Mouse (Mus musculus): ENCODE data around the gene Rnf146. TPM values are rescaled to one million over a fixed set of nuclear protein-coding genes. Genes with fewer than 3 reads are reported as not detected.

Rnf146 gene
- polyA plus RNA-seq, 1 experiment = 21.6 TPM

DNA sequence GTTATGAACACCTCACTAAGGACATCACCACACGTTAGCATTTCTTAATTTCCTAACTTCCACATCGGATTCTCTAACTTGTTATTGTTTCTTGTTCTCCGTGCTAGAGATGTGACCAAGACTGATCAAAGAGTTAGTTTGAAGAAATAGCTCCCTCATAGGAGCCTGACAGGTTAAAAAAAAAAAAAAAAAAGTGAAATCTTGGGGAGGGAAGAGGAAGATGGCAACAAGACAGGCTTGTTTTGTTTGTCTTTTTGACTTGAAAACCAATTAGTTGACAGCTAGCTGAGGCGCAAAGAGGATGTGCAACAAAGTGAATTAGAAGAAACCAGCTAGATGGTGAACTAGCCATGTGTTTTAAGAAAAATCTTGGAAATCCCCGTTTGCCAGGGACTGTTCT lies 48.3 kb downstream of the Rnf146 start:
- no peak overlapping the region for H3K27ac ChIP-seq (replicated peaks; ENCODE audit: low read depth, low read length)
- H3K4me1 ChIP-seq (ENCODE audit: control insufficient read depth, insufficient read depth, insufficient read length, low read length) = no peaks in the 10 kb centered on the region
- peak overlapping the region; percentile 69 for H3K4me3 ChIP-seq (ENCODE audit: insufficient read depth, low read depth, low read length)

DNA sequence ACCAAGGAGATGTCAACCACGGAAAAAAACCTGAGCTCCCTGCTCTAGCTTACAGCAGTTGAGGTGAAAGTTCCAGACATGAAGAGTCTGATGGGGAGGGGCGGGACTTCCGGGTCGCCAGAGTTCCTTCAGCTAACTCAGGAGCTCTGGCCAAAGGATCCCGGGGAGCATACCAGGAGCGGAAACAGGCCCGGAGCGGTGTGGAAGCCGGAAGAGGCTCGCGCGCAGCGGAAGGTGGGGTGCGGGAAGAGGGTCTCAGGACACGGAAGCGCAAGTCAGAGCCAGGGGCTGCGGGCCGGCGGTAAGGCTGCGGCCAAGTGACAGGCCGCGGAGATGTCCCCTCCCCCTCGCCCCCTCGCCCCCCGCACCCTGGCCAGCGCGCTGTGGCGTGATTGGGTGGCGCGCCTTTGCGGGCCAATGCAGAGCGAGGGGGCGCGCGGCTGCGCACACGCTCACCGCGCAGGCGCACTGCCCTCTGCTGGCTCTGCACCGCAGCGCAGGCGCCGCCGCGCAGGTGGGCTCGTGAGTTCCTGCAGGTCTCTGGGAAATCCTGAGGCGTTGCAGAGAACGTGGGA lies 49.1 kb downstream of the Rnf146 start, which contains the start of gene Echdc1:
Echdc1 (plus strand) TSS at position 103 of the 575 bp plus-strand sequence.
- Histone ChIP-seq H3K27ac (replicated peaks; ENCODE audit: low read depth, low read length) (peak within 1 kb of the TSS; percentile 95), H3K4me3 (ENCODE audit: insufficient read depth, low read depth, low read length) (peak within 1 kb of the TSS; percentile 79), H3K4me1 (ENCODE audit: control insufficient read depth, insufficient read depth, insufficient read length, low read length) (no peaks in the 10 kb centered on the region)

DNA sequence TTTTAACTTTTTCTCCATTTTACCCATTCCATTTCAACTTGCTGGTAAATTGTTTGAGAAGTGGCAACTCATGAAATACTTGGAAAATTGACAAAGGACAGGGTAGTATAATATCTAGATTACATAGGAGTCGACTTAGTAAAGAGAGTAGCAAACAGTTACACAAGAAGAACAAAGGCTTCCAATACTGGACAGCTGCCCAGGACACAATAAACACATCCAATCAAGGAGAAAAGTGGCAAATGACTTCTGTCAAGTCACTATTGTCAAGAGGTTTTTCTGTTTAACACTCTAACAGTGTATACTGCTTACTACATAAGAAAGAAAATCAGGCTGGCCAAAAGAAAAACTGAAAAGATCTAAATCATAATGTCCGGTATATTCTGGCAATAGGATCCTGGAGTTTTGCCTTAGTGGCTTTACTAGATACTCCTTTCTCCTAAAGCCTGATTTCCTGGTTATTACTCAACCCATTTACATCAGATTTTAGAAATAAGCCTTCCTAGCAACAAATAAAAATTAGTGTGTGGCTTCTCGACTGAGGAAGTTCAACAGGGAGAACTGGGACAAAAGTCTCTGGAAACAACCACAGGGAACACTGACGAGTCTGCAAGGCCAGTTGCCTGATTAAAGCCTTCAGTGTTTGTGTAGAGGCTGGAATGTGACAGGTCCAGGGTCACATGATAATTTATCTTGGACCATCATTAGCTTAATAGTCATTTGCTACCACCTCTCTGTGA lies 50.6 kb downstream of the Rnf146 start:
- no peak overlapping the region for H3K4me3 ChIP-seq (ENCODE audit: insufficient read depth, low read depth, low read length)
- peak overlapping the region; percentile 54 for H3K27ac ChIP-seq (replicated peaks; ENCODE audit: low read depth, low read length)
- H3K4me1 ChIP-seq (ENCODE audit: control insufficient read depth, insufficient read depth, insufficient read length, low read length) = no peaks in the 10 kb centered on the region

DNA sequence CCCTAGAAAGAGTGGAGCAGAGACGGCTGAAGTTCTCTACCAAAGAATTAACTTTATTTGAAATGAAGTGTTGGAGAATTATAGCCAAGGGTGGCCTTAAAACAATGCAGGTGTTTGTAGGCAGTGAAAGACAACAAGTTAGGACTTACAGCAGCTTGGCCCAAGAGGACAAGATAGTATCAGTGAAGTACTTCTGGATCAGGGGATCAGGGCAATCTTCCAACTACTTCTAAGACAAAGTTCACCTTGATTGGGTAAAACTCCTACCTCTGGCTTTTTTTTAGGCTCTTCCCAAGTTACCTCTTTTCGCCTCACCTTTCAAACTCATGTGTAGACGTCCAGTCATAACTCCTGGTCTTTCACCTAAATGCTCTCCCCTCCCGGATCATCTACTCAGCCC lies 60.0 kb downstream of the Rnf146 start:
- no peak overlapping the region for H3K4me3 ChIP-seq (ENCODE audit: insufficient read depth, low read depth, low read length)
- H3K27ac ChIP-seq (replicated peaks; ENCODE audit: low read depth, low read length) = no peak overlapping the region
- no peaks in the 10 kb centered on the region; the same call in 1 of the 2 replicates for H3K4me1 ChIP-seq (ENCODE audit: control insufficient read depth, insufficient read depth, insufficient read length, low read length)

Other genes starting within 250 kb of the Rnf146 start
- not detected in 2 replicates for gene Soga3, start 218.6 kb downstream of the Rnf146 start, polyA plus RNA-seq (2012; ENCODE audit: insufficient read depth, insufficient read length, missing spikeins)
- gene Gm49353, start 163.5 kb downstream of the Rnf146 start, polyA plus RNA-seq (2012; ENCODE audit: insufficient read depth, insufficient read length, missing spikeins) = 2.0 TPM in 1 of 2 replicates, not detected in the other
- gene 9330159F19Rik, start 150.8 kb downstream of the Rnf146 start, polyA plus RNA-seq (2012; ENCODE audit: insufficient read depth, insufficient read length, missing spikeins) = 0.88 and 1.4 TPM in 2 replicates
- gene Echdc1, start 49.3 kb downstream of the Rnf146 start, polyA plus RNA-seq (2012; ENCODE audit: insufficient read depth, insufficient read length, missing spikeins) = 274 and 368 TPM in 2 replicates
- not detected in 2 replicates for gene Rspo3, start 173.4 kb upstream of the Rnf146 start, polyA plus RNA-seq (2012; ENCODE audit: insufficient read depth, insufficient read length, missing spikeins)